Mouse (Mus musculus) lung, postnatal 14 days (tissue): ENCODE measurements around the gene Prickle3.
A peak's percentile ranks its signal among the peaks of the same experiment; 100 is the strongest.

Experiments used
- DNase-seq: peaks from one replicate; pipeline ENCODE4 v3.0.0; 2021

The Prickle3 gene

GRCm38 (mm10) chrX:7657221-7657639, at the start of gene Prickle3:
TSS of gene Prickle3 (plus strand) at chrX:7657260.
- peak; percentile 61 for DNase-seq

GRCm38 (mm10) chrX:7610035-7610434, 47.0 kb upstream of the Prickle3 start:
- DNase-seq = no peak

GRCm38 (mm10) chrX:7610536-7611258, 46.4 kb upstream of the Prickle3 start:
- DNase-seq = no peak

DNA sequence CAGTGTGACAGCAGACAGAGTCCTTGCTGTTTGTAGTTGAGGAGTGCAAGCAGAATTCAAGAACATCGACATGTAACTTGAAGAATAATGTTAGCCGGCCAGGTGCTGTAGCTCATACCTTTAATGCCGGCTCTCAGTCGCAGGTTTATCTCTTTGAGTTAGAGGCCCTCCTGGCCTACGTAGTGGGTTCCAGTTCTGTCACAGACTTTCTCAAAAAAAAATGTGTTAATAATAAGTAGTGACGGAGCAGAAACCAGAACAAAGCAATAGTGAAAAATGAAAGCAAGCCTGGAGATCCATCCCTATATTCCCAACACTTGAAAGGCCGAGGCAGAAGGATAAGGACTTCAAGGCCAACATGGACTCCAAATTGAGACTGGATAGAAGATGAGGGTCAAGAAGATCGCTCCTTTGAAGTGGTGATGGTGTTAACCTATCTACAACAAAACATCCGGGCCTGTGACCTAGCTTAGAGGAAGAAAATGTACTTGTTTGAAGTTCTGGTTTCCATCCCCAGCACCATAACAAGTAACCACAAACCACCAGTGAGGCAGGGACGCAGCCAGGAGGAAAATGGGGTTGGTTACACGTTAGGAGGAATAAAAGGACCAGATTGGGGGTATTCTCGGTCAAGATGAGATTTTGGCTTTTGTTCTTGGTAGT, 39.0 kb upstream of the Prickle3 start:
- no peak for DNase-seq

- DNase-seq = no peak
These were observed 24.5 kb upstream of the Prickle3 start for GRCm38 (mm10) chrX:7632560-7632959.

GRCm38 (mm10) chrX:7635101-7635500, 22.0 kb upstream of the Prickle3 start:
- no peak for DNase-seq

GRCm38 (mm10) chrX:7638401-7639091, 18.5 kb upstream of the Prickle3 start, which contains the start of gene Syp:
TSS of gene Syp (plus strand) at chrX:7638471.
- peak; percentile 70 for DNase-seq

DNA sequence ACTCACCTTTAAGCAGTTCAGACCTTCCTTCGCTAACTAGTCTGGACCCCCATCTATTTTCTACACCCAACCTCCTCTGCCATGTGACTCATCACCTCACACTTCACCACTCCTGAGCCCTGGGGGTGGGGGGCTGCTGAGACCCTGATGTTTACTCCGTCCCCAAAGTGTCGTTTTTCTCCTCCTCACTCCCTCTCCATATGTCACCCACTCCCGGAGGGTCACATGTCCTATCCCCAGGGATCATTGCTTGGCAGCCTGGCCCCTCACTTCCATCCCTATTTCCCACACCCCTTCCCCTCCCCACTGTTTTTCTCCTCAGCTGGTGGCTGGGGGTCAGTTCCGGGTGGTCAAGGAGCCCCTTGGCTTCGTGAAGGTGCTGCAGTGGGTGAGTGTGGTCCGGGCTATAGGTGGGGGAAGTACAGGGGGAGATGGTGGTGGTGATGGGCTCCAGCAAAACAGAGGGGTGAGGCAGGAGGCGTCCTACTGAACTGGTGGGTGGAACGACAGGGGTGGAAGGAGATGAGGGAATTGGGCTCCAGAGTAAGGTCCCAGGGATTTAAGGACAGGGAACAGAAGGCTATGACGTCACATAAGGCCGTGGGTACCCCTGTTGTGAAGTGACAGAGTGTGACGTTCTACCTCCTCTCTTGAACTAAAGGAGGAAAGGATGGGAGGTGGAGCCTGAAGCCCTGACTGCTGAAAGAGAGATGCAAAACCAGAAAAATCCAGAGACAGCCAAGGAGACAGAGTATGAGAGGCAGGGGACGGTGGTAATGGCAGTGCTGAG, 17.3 kb upstream of the Prickle3 start:
- no peak for DNase-seq

DNA sequence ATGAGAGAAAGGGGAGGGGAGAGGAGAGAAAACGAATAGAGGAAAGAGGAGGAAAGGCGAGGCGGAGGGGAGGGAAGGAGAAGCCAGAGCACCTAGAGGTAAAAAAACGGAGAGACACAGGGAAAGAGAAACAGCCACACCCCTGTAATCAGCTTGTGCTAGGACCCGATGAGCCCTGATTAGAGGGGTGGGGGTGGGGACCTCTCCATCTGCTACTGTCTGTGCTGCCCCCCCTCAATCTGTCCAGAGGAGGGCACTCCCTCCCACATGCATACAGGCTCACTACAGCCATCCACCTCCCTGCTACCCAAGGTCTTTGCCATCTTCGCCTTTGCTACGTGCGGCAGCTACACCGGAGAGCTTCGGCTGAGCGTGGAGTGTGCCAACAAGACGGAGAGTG, 16.3 kb upstream of the Prickle3 start:
- no peak for DNase-seq

GRCm38 (mm10) chrX:7645349-7645748, 11.7 kb upstream of the Prickle3 start:
- DNase-seq = peak; percentile 86

GRCm38 (mm10) chrX:7648671-7649304, 8.3 kb upstream of the Prickle3 start:
- peak; percentile 82 for DNase-seq

GRCm38 (mm10) chrX:7658031-7658784, 1.1 kb downstream of the Prickle3 start:
- DNase-seq = peak; percentile 54

GRCm38 (mm10) chrX:7658785-7659589, 1.9 kb downstream of the Prickle3 start:
- DNase-seq = no peak

GRCm38 (mm10) chrX:7661086-7661485, 4.0 kb downstream of the Prickle3 start:
- DNase-seq = no peak

GRCm38 (mm10) chrX:7662936-7663335, 5.9 kb downstream of the Prickle3 start:
- DNase-seq = no peak

DNA sequence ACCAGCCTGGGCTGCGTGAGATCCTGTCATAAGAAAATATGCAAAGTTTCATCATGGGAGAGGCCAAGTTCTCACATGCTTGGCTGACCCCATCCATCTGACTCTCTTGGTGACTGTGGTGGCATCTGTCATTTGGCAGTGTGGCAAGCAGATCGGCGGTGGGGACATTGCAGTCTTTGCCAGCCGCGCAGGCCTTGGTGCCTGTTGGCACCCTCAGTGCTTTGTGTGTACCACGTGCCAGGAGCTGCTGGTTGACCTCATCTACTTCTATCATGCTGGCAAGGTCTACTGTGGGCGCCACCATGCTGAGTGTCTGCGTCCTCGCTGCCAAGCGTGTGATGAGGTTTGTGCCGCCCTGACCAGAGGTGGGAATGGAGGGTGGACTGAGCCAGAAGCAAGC, 7.7 kb downstream of the Prickle3 start:
- no peak for DNase-seq

DNA sequence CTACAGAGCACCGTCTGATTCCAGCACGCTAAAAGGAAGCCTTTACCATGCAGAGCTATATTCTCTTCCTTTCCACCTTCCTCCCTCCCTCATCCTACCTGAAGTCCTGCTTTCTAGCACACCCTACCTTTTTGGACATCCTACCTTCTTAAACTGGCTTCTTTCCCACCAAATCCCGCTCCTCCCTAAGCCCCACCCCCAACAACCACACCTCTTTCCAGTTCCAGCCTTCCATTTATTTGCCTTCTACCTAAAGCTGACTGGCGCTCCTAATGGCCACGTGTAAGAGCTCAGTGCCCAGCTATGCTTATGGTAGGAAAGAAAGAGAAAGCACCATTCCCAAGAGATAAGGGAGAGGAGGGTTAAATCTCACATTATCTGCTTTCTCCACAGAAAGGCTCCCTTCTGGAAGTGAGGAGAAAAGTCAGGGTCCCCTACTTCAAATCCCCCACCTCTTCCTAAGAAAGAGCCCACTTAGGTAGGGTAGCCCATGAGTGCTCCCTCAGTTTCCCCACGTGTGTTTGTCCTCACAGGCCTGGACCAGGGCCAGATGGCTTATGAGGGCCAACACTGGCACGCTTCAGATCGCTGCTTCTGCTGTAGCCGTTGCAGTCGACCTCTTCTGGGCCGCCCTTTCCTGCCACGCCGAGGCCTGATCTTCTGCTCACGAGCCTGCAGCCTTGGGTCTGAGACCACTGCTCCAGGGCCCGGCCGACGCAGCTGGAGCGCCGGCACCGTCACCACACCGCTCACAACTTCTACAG, 8.9 kb downstream of the Prickle3 start:
- no peak for DNase-seq

GRCm38 (mm10) chrX:7670390-7670881, 13.4 kb downstream of the Prickle3 start:
- peak; percentile 79 for DNase-seq

- DNase-seq = peak; percentile 42
These were observed 14.0 kb downstream of the Prickle3 start, which contains the start of gene Plp2 for GRCm38 (mm10) chrX:7670921-7671623. TSS of gene Plp2 (minus strand) at chrX:7671390.
